Mouse (Mus musculus) spleen, postnatal 36 days (tissue): ENCODE results near the gene Orc5.

Experiments used
- DNase-seq, 2 experiments: peaks; one replicate each; pipeline ENCODE4 v3.0.0; 2022; ENCODE audit warnings: low spot score in 2 of 2, mixed read lengths in 1 of 2

Gene Orc5

GRCm38 (mm10) chr5:22550033-22550551, at the start of gene Orc5:
Orc5 (minus strand) TSS chr5:22550429.
- peak; percentile 92 to 93 for DNase-seq

DNA sequence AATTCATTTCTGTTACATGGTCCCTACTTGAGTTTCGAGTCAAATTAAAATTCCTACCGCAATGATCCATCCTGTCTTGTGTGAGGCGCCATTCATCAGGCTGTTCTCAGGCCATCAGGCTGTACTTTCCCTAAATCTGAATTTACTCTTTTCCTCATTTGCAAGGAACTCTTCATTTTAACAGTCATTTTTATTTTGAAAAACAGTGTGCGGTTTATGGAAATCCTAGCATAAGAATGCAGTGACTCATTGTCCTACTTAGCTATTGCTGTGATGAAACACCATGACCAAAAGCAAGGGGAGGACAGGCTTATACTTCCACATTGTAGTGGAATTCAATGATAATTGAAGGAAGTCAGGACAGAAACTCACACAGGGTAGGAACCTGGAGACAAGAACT, 46.8 kb upstream of the Orc5 start:
- DNase-seq, result no peak

DNA sequence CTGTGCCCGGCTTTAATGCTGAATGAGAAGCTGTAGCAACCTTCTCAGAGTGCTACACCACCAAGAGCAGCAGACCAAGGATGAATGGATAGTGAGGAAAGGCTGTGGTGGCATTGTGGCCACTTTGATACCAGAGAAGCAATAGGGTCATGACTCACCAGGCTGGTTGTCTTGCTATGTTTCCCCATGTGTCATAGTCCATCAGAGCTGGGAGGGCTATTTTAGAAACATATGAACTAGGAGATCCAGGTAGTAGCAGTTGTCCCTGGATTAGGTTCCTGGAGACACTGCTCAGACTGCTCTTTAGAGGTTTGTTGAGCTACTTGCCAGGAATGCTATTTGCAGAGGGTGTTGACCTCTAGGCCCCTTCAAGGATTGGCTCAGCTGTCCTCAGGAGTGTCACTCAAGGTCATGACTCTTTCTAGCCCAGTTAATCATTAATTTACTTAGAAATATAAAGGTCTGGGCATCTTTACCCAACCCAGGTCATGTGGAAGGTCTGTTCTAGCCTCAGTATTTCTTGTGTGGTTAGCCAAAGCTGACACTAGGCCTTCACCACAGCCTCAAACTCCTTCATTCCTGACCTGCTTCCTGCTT, 39.2 kb upstream of the Orc5 start:
- DNase-seq, result no peak

DNA sequence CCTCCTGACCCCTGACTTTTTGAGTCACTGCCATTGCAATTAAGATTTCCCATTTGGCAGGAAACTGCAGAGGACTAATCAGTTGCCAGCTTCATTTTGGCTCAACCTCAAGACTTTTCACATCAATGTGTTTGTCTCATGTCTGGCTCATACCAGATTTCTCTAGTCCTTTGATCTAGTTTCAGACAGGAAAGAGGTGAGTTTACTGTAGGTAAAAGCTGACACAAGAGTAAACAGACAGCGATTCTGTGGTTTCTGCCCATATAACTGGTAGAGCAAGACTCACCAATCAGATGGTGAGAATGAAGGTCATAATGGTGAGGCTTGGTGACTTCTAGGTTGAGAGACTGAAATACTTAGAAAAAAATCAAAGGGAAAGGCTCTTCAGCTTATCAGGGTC, 37.3 kb upstream of the Orc5 start:
- DNase-seq, result no peak

GRCm38 (mm10) chr5:22584556-22584955, 34.3 kb upstream of the Orc5 start:
- no peak for DNase-seq

DNA sequence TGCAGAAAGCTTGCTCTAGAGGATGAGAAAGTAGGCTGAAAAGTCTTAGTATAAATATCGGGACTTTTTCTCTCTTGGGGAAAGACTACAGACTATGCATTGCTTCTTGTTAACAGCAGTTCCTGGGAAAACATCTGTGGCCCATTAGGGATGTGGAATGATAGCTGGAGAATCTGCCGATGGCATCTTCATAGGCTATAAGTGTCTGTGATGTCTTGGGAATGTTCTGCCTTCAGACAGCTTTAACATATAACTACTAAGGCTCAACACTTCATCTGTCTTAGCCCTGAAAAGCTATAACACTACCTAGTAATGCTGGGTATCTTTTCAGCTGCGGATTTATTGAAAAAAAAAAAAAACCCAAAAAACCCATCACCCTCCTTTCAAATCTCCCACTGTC, 27.8 kb upstream of the Orc5 start:
- DNase-seq, result no peak

DNA sequence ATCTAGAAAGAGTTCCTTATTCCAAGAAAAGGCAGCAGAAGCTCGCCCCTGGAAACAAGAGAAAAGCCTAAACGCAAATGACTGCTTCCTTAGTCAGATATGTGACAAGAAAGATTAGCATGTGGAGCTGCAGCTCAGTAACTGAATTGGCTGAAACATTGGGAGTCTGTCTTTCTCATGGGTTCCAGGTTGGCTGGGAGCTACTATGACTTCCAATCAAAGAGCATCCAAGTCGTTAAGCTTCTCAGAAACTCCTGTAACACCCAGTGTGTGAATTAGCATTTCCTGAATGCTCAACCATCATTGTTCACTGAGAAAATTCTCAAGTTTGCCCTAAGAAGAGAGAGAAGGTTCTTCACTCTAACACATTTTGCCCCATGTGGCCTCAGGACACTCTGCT, 24.5 kb upstream of the Orc5 start:
- DNase-seq, result no peak

- no peak for DNase-seq
Observed at GRCm38 (mm10) chr5:22574161-22574560, 23.9 kb upstream of the Orc5 start.

DNA sequence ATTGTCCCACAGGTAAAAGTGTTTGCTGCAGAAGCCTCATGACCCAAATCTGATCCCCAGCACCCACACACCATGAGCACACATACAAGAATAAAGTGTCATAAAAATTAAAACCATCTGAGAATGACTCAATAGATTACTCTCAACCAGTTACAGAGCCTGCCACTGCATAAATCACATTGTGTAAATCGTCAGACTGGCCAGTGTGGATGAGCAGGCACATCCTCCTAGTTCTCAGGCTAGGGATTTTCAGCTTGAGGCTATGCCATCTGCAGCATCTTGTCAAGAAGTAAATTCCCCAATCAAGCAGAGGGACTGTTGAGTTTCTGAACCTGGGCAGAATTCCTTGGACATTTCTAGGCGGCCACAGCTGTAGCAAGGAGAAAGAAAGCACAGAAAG, 23.5 kb upstream of the Orc5 start:
- no peak for DNase-seq

GRCm38 (mm10) chr5:22572881-22573280, 22.7 kb upstream of the Orc5 start:
- DNase-seq, result no peak

DNA sequence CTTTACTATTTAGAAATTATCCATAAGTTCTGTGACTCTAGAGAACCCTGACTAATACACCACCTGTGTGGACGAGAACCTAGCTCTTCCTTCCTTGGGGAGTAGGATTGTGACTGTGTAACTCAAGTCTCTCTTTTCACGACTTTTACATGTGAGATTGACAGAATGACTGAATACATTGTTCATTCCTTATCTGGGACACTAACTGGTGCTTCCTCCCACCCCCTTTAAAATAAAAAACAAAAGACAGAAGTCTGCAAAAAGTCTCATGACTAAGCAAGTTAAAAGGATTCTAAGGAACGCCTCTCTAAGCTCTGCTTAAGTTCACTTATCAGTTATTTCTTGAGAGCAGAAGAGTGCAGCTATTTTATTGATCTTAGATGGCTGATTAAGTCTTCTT, 22.2 kb upstream of the Orc5 start:
- no peak for DNase-seq

DNA sequence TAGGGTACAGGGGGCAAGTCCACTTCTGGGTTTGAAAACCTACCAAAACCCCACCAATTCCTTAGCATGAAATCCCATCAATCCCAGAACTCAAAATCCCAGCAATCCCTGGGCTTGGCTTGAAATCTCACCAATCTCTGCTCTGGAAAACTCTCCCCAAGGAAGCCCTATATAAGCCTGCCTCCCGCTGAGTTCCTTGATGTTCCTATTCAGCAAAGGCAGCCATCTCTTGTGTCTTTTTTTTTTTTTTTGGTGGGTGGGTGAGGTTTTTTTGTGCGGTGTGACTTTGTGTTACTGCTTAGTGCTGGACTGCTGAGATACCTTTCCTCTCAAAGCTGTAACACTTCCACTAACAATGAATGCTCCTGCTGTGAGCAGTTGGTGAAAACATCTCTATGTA, 15.5 kb upstream of the Orc5 start:
- no peak for DNase-seq

DNA sequence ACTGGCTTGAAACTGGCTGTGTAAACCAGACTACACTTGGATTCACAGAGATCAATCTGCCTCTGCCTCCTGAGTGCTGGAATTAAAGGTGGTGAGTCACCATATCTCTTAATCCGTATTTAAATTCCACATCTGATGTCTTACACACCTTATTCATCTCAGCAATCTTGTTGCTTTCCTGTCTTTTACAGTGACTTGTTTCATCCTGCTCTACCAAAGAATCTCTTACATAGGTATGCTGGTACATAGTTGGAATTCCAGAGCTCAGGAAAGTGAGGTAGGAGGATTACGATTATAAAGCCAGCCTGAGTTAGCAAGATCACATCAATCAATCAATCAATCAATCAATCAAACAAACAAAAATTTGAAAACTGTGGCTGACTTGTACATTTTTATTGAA, 9.6 kb upstream of the Orc5 start:
- no peak for DNase-seq

- peak in 1 of 2 experiments; percentile 22 for DNase-seq
Observed at GRCm38 (mm10) chr5:22557491-22558113, 7.4 kb upstream of the Orc5 start.

DNA sequence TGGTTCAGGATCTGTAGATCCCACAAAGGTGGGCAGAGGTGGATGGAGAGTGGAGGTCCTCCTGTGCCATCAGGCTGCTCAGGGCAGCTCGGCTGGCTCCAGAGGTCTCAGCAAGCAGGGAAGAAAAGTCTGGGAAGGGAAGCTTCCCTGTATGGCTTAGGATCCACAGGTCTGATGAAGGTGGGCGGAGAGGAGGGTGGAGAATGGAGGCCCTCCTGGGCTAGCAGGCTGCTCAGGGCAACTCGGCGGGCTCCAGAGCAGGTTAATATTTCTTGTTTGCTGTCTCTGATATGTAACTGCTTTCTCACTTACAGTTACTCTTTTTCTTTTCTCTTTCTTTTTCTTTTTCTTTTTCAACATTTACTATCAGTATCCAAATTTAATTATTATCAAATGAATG, 6.5 kb upstream of the Orc5 start:
- DNase-seq, result no peak

- DNase-seq, result no peak
Observed at GRCm38 (mm10) chr5:22552233-22552765, 2.1 kb upstream of the Orc5 start.

DNA sequence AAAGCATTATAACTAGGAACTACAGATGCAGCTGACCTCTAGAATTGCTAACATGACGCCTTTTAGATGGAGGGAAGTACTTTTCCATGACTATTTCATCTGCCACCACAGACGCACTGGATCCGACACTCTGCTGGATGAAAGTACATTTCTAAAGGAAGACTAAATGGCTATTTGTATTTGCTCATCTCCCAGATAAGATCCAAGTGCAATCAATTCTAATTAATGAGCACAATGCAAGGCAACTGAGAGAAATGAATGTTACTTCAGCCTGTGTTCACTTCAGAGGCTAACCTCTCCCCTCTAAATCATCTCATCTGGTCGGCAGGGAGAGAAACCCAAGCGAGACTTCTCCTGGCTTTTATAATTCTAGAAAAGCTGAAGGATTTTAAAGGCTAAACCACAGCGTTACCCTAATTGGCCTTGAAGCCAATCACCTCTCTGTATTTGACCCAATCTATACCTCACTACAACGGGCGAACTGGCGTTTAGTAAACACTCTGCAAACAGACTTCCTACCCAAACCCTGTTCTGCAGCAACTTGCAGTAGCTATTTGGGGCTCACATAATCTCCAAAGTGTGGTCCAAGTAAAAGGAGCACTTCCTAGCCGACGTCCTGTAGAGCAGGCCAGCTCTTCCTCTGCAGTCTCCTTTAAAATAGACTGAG, 730 bp downstream of the Orc5 start:
- DNase-seq, result no peak

- DNase-seq, result no peak
Observed at GRCm38 (mm10) chr5:22548556-22549161, 1.6 kb downstream of the Orc5 start.

DNA sequence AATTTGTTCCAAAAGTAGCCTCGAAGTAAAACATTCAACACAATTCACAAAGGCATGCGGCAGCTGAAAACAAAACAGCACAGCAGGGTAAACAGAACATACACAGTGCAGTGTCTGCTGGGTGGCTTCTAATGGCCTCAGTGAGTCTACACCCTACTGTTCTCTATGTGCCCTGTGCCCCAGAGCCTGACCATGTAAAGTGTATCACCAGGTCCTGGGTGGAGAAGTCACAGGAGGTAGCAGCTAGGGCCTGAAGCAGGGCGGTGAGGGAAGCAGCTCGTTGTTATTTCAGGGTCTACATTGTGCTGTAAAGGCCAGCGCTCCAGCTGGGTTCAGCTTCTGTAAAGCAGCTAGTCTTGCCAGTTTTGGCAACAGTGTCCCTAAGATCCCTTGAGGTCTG, 3.7 kb downstream of the Orc5 start:
- DNase-seq, result no peak

DNA sequence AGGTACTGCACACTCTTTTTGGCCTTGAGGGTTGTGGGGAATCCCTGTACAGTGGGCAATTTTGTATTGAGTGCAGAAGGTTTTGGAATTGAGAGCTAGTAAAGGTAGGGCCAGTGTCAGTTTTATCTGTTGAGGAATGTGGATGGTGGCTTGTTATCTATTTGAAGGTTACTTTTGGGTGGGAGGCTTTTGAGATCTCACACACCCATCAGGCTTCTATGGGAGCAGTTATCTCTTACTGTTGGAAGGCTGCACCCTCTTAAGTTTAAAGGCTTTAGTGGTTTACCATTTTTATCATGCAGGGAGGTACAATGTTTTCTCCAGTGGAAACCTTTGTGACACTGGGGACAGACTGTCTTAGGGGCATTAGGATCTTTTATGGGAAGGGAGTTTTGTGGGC, 4.9 kb downstream of the Orc5 start:
- no peak for DNase-seq

DNA sequence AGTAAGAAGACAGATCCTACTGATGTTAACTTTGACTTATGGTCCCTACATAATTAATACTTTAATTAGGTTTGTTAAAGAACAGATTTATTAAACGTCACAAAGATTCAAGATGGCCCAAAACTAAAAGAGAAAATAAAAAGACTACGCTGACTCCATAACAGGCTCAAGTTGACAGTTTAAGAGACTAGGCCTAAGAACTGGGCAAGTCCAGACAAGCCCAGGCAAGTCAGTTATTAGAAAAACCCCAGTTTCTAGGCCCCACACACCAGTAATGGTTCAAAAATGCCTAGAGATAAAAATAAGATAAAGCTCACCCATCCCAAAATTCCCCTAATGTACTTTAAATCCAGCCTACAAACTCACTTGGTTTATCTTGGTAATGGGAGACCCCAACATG, 7.6 kb downstream of the Orc5 start:
- DNase-seq, result no peak

GRCm38 (mm10) chr5:22538996-22539600, 11.1 kb downstream of the Orc5 start:
- no peak for DNase-seq
